Mouse (Mus musculus) brain, embryonic 18.5 days (tissue): ENCODE results near the gene Gnaq.

Experiments
- DNase-seq: peaks from one replicate; pipeline ENCODE4 v3.0.0-alpha.2; 2012; ENCODE audit warnings: low read depth, low spot score

Gene Gnaq

GRCm38 (mm10) chr19:16372752-16373486, 240.3 kb downstream of the Gnaq start:
- no peak for DNase-seq

- DNase-seq, result no peak
Observed at GRCm38 (mm10) chr19:16375881-16376280, 243.2 kb downstream of the Gnaq start.

GRCm38 (mm10) chr19:16378565-16378964, 245.9 kb downstream of the Gnaq start:
- DNase-seq, result no peak

GRCm38 (mm10) chr19:16379687-16380086, 247.1 kb downstream of the Gnaq start:
- no peak for DNase-seq

GRCm38 (mm10) chr19:16382392-16382791, 249.8 kb downstream of the Gnaq start:
- DNase-seq, result no peak

- no peak for DNase-seq
Observed at GRCm38 (mm10) chr19:16383127-16383526, 250.5 kb downstream of the Gnaq start.

- DNase-seq, result no peak
Observed at GRCm38 (mm10) chr19:16384094-16384493, 251.5 kb downstream of the Gnaq start.

GRCm38 (mm10) chr19:16384957-16385356, 252.3 kb downstream of the Gnaq start:
- DNase-seq, result no peak

- DNase-seq, result no peak
Observed at GRCm38 (mm10) chr19:16386514-16386913, 253.9 kb downstream of the Gnaq start.

- no peak for DNase-seq
Observed at GRCm38 (mm10) chr19:16390192-16390795, 257.7 kb downstream of the Gnaq start.

GRCm38 (mm10) chr19:16394381-16394780, 261.8 kb downstream of the Gnaq start:
- no peak for DNase-seq

- no peak for DNase-seq
Observed at GRCm38 (mm10) chr19:16403101-16403500, 270.5 kb downstream of the Gnaq start.

- DNase-seq, result no peak
Observed at GRCm38 (mm10) chr19:16407727-16408126, 275.1 kb downstream of the Gnaq start.

- DNase-seq, result no peak
Observed at GRCm38 (mm10) chr19:16411302-16411701, 278.7 kb downstream of the Gnaq start.

- no peak for DNase-seq
Observed at GRCm38 (mm10) chr19:16418086-16418663, 285.5 kb downstream of the Gnaq start.

- DNase-seq, result no peak
Observed at GRCm38 (mm10) chr19:16425596-16425995, 293.0 kb downstream of the Gnaq start.

GRCm38 (mm10) chr19:16431368-16431767, 298.7 kb downstream of the Gnaq start:
- no peak for DNase-seq

- DNase-seq, result no peak
Observed at GRCm38 (mm10) chr19:16434879-16435278, 302.2 kb downstream of the Gnaq start.

GRCm38 (mm10) chr19:16435531-16436231, 303.1 kb downstream of the Gnaq start, which contains the start of gene Gna14:
Gene Gna14, plus strand, starts transcription at chr19:16435762.
- no peak for DNase-seq

GRCm38 (mm10) chr19:16436335-16437169, 303.9 kb downstream of the Gnaq start:
- DNase-seq, result no peak
